Mouse (Mus musculus) E14TG2a.4 (cell line): ENCODE data around the gene Vmn1r78.

ENCODE experiments used
- CTCF ChIP-seq: conservative IDR thresholded peaks from 2 replicates; pipeline ENCODE4 v1.5.1; 2014; ENCODE audit warnings: low read length
- NANOG ChIP-seq: IDR thresholded peaks from 2 replicates; pipeline ENCODE4 v1.6.1; 2014; ENCODE audit warnings: borderline replicate concordance, low read length, mixed read lengths

GRCm38 (mm10) chr7:12149957-12150356 is at the start of gene Vmn1r78:
- TF ChIP-seq CTCF = no peak
- no peak for TF ChIP-seq NANOG
